Mouse (Mus musculus): ENCODE data around the gene Gm3383. TPM values are rescaled to one million over a fixed set of nuclear protein-coding genes. Genes with fewer than 3 reads are reported as not detected.
A peak's percentile ranks its signal among the peaks of the same experiment; 100 is the strongest.
"Not testable (repeated sequence)": the region's sequence is repeated elsewhere in the genome, so short reads cannot be mapped to it uniquely, and the experiment has no call there.

Gm3383 gene
- 0.44 TPM in 2 replicates for polyA plus RNA-seq (2015; fragmentation: Nextera tagmentation; extraction: Ambion mirVana)

DNA sequence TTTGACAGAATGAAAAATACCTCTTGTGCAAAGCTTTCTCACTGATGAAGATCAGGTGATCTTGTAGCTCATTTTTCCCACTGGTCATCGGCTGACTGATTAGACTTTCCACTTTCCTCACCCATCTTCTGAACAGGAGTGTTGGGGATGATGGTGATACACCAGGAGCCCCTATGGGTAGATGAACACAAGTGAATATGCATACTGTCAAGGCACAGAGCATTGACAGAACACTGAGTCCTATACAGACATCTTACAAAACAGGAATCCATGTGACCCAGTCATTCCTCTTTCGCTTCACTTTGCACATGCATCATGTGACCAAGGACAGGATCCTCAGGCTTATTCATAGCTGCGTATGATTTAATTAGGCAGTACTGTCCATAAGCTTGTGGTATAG is at the start of gene Gm3383:
Gene Gm3383 (minus strand): TSS at position 101 of the 400 bp plus-strand sequence.
- not testable (repeated sequence) for H3K4me2 ChIP-seq (ENCODE audit: low read depth, low read length); H3K27ac ChIP-seq (ENCODE audit: low read length); H3K4me3 ChIP-seq (ENCODE audit: low read length); H3K27me3 ChIP-seq (ENCODE audit: control insufficient read depth, insufficient read depth, low read depth, low read length); H3K9ac ChIP-seq (ENCODE audit: low read length); H3K36me3 ChIP-seq (ENCODE audit: control insufficient read depth, insufficient read depth, low read length); H3K4me1 ChIP-seq (replicated peaks; ENCODE audit: control insufficient read depth, insufficient read depth, low read length); H3K9me3 ChIP-seq (ENCODE audit: control insufficient read depth, low read length); ATAC-seq (ENCODE audit: low read depth)
- no CpG with 5 or more reads among the region's 3 CpGs for WGBS

GRCm38 (mm10) chr14:5855911-5856310 is 48.1 kb upstream of the Gm3383 start:
- H3K4me1 ChIP-seq (replicated peaks; ENCODE audit: control insufficient read depth, insufficient read depth, low read length); H3K36me3 ChIP-seq (ENCODE audit: control insufficient read depth, insufficient read depth, low read length); H3K4me2 ChIP-seq (ENCODE audit: low read depth, low read length); ATAC-seq (ENCODE audit: low read depth); H3K4me3 ChIP-seq (ENCODE audit: low read length); H3K9me3 ChIP-seq (ENCODE audit: control insufficient read depth, low read length); H3K27ac ChIP-seq (ENCODE audit: low read length); H3K9ac ChIP-seq (ENCODE audit: low read length); H3K27me3 ChIP-seq (ENCODE audit: control insufficient read depth, insufficient read depth, low read depth, low read length): not testable (repeated sequence)
- 68% methylated on average over 3 of the region's 3 CpGs for WGBS

DNA sequence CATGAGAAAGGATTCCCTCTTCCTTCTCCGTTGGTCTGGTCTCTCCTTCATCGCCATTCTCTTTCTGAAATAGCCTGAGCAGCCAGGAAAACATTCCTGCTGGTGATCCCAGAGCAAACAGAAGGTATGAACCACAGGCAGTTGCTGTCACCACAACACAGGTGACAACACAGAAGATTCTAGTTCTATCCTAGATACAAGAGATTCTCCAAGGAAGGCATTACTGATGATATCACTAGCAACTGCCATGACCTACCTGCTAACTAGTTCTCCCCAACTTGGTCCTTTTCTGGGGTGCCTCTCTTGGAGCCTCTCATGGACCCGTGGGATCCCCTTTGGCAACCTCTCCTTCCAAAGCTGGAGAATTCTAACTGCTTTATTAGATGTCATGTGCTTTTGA is 22.4 kb upstream of the Gm3383 start, which contains the start of gene Gm3424:
Gene Gm3424 (minus strand): TSS at position 101 of the 400 bp plus-strand sequence.
- H3K9ac ChIP-seq (ENCODE audit: low read length): not testable (repeated sequence)

GRCm38 (mm10) chr14:5812699-5813356 is 5.0 kb upstream of the Gm3383 start:
- H3K4me3 ChIP-seq (ENCODE audit: low read length); H3K27me3 ChIP-seq (ENCODE audit: control insufficient read depth, insufficient read depth, low read depth, low read length); H3K27ac ChIP-seq (ENCODE audit: low read length); H3K36me3 ChIP-seq (ENCODE audit: control insufficient read depth, insufficient read depth, low read length); H3K9ac ChIP-seq (ENCODE audit: low read length); H3K9me3 ChIP-seq (ENCODE audit: control insufficient read depth, low read length); H3K4me1 ChIP-seq (replicated peaks; ENCODE audit: control insufficient read depth, insufficient read depth, low read length); H3K4me2 ChIP-seq (ENCODE audit: low read depth, low read length): not testable (repeated sequence)
- WGBS: no CpG with 5 or more reads among the region's 47 CpGs
- ATAC-seq (ENCODE audit: low read depth): peak; percentile 51; the same call in 1 of the 2 replicates

More for the DNA sequence above, 22.4 kb upstream of the Gm3383 start, which contains the start of gene Gm3424:
- H3K4me3 ChIP-seq (ENCODE audit: low read length); ATAC-seq (ENCODE audit: low read depth); H3K36me3 ChIP-seq (ENCODE audit: control insufficient read depth, insufficient read depth, low read length); H3K4me2 ChIP-seq (ENCODE audit: low read depth, low read length); H3K4me1 ChIP-seq (replicated peaks; ENCODE audit: control insufficient read depth, insufficient read depth, low read length); H3K27ac ChIP-seq (ENCODE audit: low read length); H3K9me3 ChIP-seq (ENCODE audit: control insufficient read depth, low read length); H3K27me3 ChIP-seq (ENCODE audit: control insufficient read depth, insufficient read depth, low read depth, low read length): not testable (repeated sequence)
- WGBS: no CpG with 5 or more reads among the region's 3 CpGs

DNA sequence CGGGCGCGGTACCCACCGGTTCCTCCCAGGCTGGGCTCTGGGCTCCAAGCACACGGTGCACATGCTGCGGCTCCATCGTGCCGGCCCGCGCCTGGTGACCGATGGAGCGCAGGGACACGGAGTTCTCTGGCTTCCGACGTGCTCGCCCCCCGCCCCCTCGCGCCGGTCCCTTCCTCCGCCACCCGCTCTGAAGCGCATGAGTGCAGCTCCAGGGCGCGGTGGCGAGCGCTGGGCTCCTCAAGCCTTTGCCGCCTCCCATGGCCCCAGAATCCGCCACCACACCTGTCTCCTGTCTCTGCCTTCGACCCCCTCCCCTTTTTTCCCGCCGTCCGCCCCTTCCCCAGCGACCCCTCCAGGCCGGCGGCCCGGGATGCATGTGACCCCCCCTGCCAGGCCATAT is 66.3 kb downstream of the Gm3383 start, which contains the start of gene Gm3373:
Gene Gm3373 (minus strand): TSS at position 101 of the 400 bp plus-strand sequence.
- H3K4me1 ChIP-seq (replicated peaks; ENCODE audit: control insufficient read depth, insufficient read depth, low read length); H3K4me2 ChIP-seq (ENCODE audit: low read depth, low read length); H3K27me3 ChIP-seq (ENCODE audit: control insufficient read depth, insufficient read depth, low read depth, low read length); H3K9ac ChIP-seq (ENCODE audit: low read length); H3K27ac ChIP-seq (ENCODE audit: low read length); H3K4me3 ChIP-seq (ENCODE audit: low read length); H3K36me3 ChIP-seq (ENCODE audit: control insufficient read depth, insufficient read depth, low read length); ATAC-seq (ENCODE audit: low read depth); H3K9me3 ChIP-seq (ENCODE audit: control insufficient read depth, low read length): not testable (repeated sequence)
- no CpG with 5 or more reads among the region's 37 CpGs for WGBS

DNA sequence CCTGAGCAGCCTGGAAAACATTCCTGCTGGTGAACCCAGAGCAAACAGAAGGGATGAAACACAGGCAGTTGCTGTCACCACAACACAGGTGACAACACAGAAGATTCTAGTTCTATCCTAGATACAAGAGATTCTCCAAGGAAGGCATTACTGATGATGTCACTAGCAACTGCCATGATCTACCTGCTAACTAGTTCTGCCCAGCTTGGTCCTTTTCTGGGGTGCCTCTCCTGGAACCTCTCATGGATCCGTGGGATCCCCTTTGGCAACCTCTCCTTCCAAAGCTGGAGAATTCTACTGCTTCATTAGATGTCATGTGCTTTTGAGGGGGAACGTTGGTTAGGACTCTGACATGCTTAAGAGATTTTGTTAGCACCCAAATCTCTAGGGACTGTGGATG is 120.4 kb downstream of the Gm3383 start, which contains the start of gene Gm9603:
Gene Gm9603 (minus strand): TSS at position 101 of the 400 bp plus-strand sequence.
- not testable (repeated sequence) for H3K9ac ChIP-seq (ENCODE audit: low read length); ATAC-seq (ENCODE audit: low read depth); H3K4me2 ChIP-seq (ENCODE audit: low read depth, low read length); H3K27me3 ChIP-seq (ENCODE audit: control insufficient read depth, insufficient read depth, low read depth, low read length); H3K9me3 ChIP-seq (ENCODE audit: control insufficient read depth, low read length); H3K27ac ChIP-seq (ENCODE audit: low read length); H3K36me3 ChIP-seq (ENCODE audit: control insufficient read depth, insufficient read depth, low read length); H3K4me1 ChIP-seq (replicated peaks; ENCODE audit: control insufficient read depth, insufficient read depth, low read length); H3K4me3 ChIP-seq (ENCODE audit: low read length)
- WGBS: no CpG with 5 or more reads among the region's 2 CpGs

DNA sequence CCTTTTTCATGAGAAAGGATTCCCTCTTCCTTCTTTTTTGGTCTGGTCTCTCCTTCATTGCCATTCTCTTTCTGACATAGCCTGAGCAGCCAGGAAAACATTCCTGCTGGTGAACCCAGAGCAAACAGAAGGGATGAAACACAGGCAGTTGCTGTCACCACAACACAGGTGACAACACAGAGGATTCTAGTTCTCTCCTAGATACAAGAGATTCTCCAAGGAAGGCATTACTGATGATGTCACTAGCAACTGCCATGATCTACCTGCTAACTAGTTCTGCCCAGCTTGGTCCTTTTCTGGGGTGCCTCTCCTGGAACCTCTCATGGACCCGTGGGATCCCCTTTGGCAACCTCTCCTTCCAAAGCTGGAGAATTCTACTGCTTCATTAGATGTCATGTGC is 174.9 kb downstream of the Gm3383 start, which contains the start of gene Gm8265:
Gene Gm8265 (minus strand): TSS at position 101 of the 400 bp plus-strand sequence.
- not testable (repeated sequence) for H3K4me2 ChIP-seq (ENCODE audit: low read depth, low read length); H3K4me3 ChIP-seq (ENCODE audit: low read length); H3K36me3 ChIP-seq (ENCODE audit: control insufficient read depth, insufficient read depth, low read length); H3K27me3 ChIP-seq (ENCODE audit: control insufficient read depth, insufficient read depth, low read depth, low read length); ATAC-seq (ENCODE audit: low read depth); H3K4me1 ChIP-seq (replicated peaks; ENCODE audit: control insufficient read depth, insufficient read depth, low read length); H3K9me3 ChIP-seq (ENCODE audit: control insufficient read depth, low read length); H3K27ac ChIP-seq (ENCODE audit: low read length); H3K9ac ChIP-seq (ENCODE audit: low read length)
- WGBS: no CpG with 5 or more reads among the region's 1 CpGs

Other genes starting within 250 kb of the Gm3383 start
- gene Gm8265, start 175.0 kb downstream of the Gm3383 start, polyA plus RNA-seq (2015; fragmentation: Nextera tagmentation; extraction: Ambion mirVana): not detected in 2 replicates
- not detected in 2 replicates for gene Gm9603, start 120.5 kb downstream of the Gm3383 start, polyA plus RNA-seq (2015; fragmentation: Nextera tagmentation; extraction: Ambion mirVana)
- 0.35 and 0.57 TPM in 2 replicates for gene Gm3373, start 66.4 kb downstream of the Gm3383 start, polyA plus RNA-seq (2015; fragmentation: Nextera tagmentation; extraction: Ambion mirVana)
- gene Gm3424, start 22.3 kb upstream of the Gm3383 start, polyA plus RNA-seq (2015; fragmentation: Nextera tagmentation; extraction: Ambion mirVana): not detected in 2 replicates
- gene Gm8237, start 72.4 kb upstream of the Gm3383 start, polyA plus RNA-seq (2015; fragmentation: Nextera tagmentation; extraction: Ambion mirVana): 0.13 and 0.24 TPM in 2 replicates
- 0.49 and 0.68 TPM in 2 replicates for gene Gm3248, start 153.8 kb upstream of the Gm3383 start, polyA plus RNA-seq (2015; fragmentation: Nextera tagmentation; extraction: Ambion mirVana)
- not detected in 2 replicates for gene Gm3453, start 171.2 kb upstream of the Gm3383 start, polyA plus RNA-seq (2015; fragmentation: Nextera tagmentation; extraction: Ambion mirVana)

All from lung, embryonic 16.5 days (tissue).